Mouse (Mus musculus) liver, embryonic 11.5 days (tissue): Measurements from ENCODE around the gene Gapt. TPM values are rescaled to one million over a fixed set of nuclear protein-coding genes. Genes with fewer than 3 reads are reported as not detected.
"Not testable (repeated sequence)": the region's sequence is repeated elsewhere in the genome, so short reads cannot be mapped to it uniquely, and the experiment has no call there.

Experiments
- ATAC-seq: fragments of 200-750 bp; cut with Nextera tagmentation; replicated peaks from 2 replicates; pipeline ENCODE4 v1.8.0; 2017; ENCODE audit warnings: moderate number of reproducible peaks, mild to moderate bottlenecking, moderate TSS enrichment, moderate library complexity; ENCODE audit not compliant: low FRiP score
- DNase-seq: peaks from one replicate; pipeline ENCODE4 v3.0.0-alpha.2; 2017; ENCODE audit warnings: low spot score
- H3K27ac ChIP-seq: fragments of 300-500 bp; sonication (generic); 2 replicates; pipeline ENCODE4 v1.5.1; 2014; ENCODE audit warnings: mild to moderate bottlenecking, low read depth, low read length, control low read depth
- H3K27me3 ChIP-seq: fragments of 300-500 bp; sonication (generic); replicated peaks from 2 replicates; pipeline ENCODE4 v1.6.1; 2014; ENCODE audit warnings: low read length, mixed read lengths; ENCODE audit not compliant: control insufficient read depth, insufficient read depth
- H3K36me3 ChIP-seq: fragments of 300-500 bp; sonication (generic); 2 replicates; pipeline ENCODE4 v1.6.1; 2014; ENCODE audit warnings: mild to moderate bottlenecking, low read length, moderate library complexity, mixed read lengths; ENCODE audit not compliant: control insufficient read depth, insufficient read depth
- H3K4me1 ChIP-seq: fragments of 300-500 bp; sonication (generic); replicated peaks from 2 replicates; pipeline ENCODE4 v1.6.1; 2014; ENCODE audit warnings: low read length, mixed read lengths; ENCODE audit not compliant: control insufficient read depth, insufficient read depth
- H3K4me2 ChIP-seq: fragments of 300-500 bp; sonication (generic); 2 replicates; pipeline ENCODE4 v1.6.1; 2014; ENCODE audit warnings: mild to moderate bottlenecking, control low read depth, moderate library complexity
- H3K4me3 ChIP-seq: fragments of 300-500 bp; sonication (generic); 2 replicates; pipeline ENCODE4 v1.5.1; 2014; ENCODE audit warnings: low read depth, low read length, control low read depth
- H3K9ac ChIP-seq: fragments of 300-500 bp; sonication (generic); 2 replicates; pipeline ENCODE4 v1.6.1; 2014; ENCODE audit warnings: low read depth, low read length, control low read depth
- H3K9me3 ChIP-seq: fragments of 300-500 bp; sonication (generic); 2 replicates; pipeline ENCODE4 v1.6.1; 2016; ENCODE audit warnings: low read length, inconsistent platforms, mixed read lengths; ENCODE audit not compliant: control insufficient read depth
- WGBS: fragments of 180-500 bp; shearing (Covaris S2); extraction: QIAGEN DNeasy Blood & Tissue Kit; methylation state at CpG from one replicate; pipeline ENCODE4 v1.1.7; 2014; 5-methylcytosine and 5-hydroxymethylcytosine counted together
- polyA plus RNA-seq: library from polyadenylated mRNA; unstranded; fragments of >200 nt; fragmentation: Nextera tagmentation; extraction: Ambion mirVana; gene quantifications from 2 replicates; pipeline ENCODE4 v1.2.1, GENCODE M21; 2014

Gapt gene
- 1.8 and 2.0 TPM in 2 replicates for polyA plus RNA-seq

DNA sequence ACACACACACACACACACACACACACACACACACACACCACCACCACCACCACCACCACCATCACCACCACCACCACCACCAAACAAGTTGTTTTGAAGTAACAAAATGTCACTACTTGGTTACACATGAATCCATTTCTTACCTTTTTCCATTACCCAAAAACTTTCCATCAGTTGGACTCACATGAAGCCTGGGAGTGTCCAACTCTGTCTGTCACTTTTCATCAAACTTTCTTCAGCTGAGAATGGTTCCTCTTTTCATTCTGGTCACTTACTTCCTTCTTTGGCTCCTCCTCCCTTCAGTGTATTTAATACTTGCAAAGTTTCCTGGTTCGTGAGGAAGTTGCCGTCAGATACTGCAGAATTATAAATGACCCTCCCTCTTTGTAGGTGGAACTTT is at the start of gene Gapt:
TSS of gene Gapt (minus strand) at position 259 of the 400 bp plus-strand sequence.
- H3K4me1 ChIP-seq, result no peaks in the 10 kb centered on the region
- H3K36me3 ChIP-seq, result no peaks in the 10 kb centered on the region
- H3K9ac ChIP-seq, result no peak within 1 kb of the TSS
- WGBS, result 52% methylated on average over 2 of the region's 2 CpGs
- H3K4me3 ChIP-seq, result no peak within 1 kb of the TSS
- H3K4me2 ChIP-seq, result no peak within 1 kb of the TSS
- H3K27me3 ChIP-seq, result no peaks in the 10 kb centered on the region
- H3K27ac ChIP-seq, result no peak within 1 kb of the TSS
- no peak for DNase-seq
- ATAC-seq, result no peak
- H3K9me3 ChIP-seq, result no peaks in the 10 kb centered on the region

DNA sequence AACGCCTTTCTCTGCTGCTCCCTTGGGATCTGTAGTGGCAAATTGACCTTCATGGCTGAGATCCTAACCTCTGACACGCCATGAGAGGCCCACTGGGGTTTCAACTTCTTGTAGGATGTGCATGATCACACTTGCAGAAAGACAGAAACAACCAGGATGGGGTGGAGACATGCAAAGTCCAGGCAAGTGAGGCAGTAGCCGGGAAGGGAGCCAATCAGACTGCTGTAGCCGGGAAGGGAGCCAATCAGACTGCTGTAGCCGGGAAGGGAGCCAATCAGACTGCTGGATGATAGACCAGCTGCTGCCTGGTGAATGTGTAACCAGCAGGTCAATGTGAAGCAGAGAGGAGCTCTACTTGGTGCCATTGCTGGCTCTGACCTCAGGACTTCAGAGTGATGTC is 49.2 kb upstream of the Gapt start:
- no peak for DNase-seq
- WGBS, result 76% methylated on average over 5 of the region's 5 CpGs
- no peak overlapping the region for H3K9ac ChIP-seq
- ATAC-seq, result peak; percentile 23; the same call in 1 of the 2 replicates
- H3K4me2 ChIP-seq, result no peak overlapping the region
- no peaks in the 10 kb centered on the region for H3K4me1 ChIP-seq
- no peak overlapping the region for H3K4me3 ChIP-seq
- no peaks in the 10 kb centered on the region for H3K9me3 ChIP-seq
- no peaks in the 10 kb centered on the region for H3K36me3 ChIP-seq
- no peak overlapping the region for H3K27ac ChIP-seq
- H3K27me3 ChIP-seq, result no peaks in the 10 kb centered on the region

DNA sequence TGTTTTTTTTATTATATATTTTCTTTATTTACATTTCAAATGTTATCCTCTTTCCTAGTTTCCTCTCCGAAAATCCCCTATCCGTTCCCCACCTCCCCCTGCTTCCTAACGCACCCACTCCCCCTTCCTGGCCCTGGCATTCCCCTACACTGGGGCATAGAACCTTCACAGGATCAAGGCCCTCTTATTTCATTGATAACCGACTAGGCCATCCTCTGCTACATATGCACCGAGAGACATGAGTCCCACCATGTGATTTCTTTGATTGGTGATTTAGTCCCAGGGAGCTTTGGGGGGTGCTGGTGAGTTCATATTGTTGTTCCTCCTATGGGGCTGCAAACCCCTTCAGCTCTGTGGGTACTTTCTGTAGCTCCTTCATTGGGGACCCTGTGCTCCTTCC is 47.7 kb upstream of the Gapt start:
- H3K9me3 ChIP-seq, H3K4me2 ChIP-seq, H3K4me3 ChIP-seq, ATAC-seq, H3K9ac ChIP-seq, H3K36me3 ChIP-seq, H3K4me1 ChIP-seq, H3K27me3 ChIP-seq, DNase-seq, H3K27ac ChIP-seq: not testable (repeated sequence)
- WGBS, result 81% methylated on average over 5 of the region's 5 CpGs

DNA sequence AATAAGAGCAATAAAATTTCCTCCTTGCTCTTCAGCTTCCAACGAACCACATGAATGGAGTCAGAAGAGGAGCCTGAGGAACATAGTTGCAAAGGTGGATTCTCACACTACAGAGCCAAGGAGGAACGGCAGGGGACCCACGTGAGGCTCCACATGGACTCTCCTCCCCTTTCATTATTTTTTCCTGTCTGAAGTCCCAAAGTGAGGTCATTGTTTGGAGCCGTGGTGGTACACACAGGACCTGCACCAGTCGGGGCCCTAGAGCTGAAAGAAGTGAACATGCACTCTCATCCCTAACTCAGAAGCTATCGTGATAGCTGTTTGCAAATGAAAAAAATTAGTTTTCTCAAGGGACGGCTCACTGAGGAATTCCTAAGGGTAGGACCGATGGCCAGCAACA is 47.1 kb upstream of the Gapt start:
- H3K4me3 ChIP-seq, result no peak overlapping the region
- H3K36me3 ChIP-seq, result peaks cover 10% of the 10 kb centered on the region; the same call in 1 of the 2 replicates
- ATAC-seq, result no peak
- no peaks in the 10 kb centered on the region for H3K4me1 ChIP-seq
- 79% methylated on average over 8 of the region's 8 CpGs for WGBS
- no peak overlapping the region for H3K27ac ChIP-seq
- H3K27me3 ChIP-seq, result no peaks in the 10 kb centered on the region
- no peaks in the 10 kb centered on the region for H3K9me3 ChIP-seq
- no peak for DNase-seq
- H3K9ac ChIP-seq, result no peak overlapping the region
- no peak overlapping the region for H3K4me2 ChIP-seq

DNA sequence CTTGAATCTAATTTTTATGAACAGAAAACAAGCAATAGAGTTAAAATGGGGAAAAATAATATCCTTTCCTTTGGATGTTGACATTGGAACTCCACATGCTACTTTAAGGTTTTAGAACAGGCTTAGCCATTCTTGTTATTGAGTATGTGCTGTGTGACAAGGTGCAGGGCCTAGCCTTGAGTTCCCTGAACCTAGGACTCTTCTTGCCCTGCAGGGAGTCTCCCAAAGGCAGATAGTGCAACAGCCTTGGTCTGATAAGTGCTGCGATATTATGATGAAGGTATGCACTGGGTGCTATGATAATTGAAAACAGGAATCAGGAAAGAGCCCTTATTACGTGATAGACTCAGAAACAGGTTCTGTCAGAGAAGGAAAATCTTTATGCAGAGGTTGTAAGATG is 44.9 kb upstream of the Gapt start:
- Histone ChIP-seq H3K4me2 (no peak overlapping the region), H3K27me3 (no peaks in the 10 kb centered on the region), H3K27ac (no peak overlapping the region), H3K4me3 (no peak overlapping the region), H3K36me3 (peaks cover 17% of the 10 kb centered on the region; the same call in 1 of the 2 replicates), H3K9me3 (no peaks in the 10 kb centered on the region), H3K9ac (no peak overlapping the region), H3K4me1 (no peaks in the 10 kb centered on the region; the same call in 1 of the 2 replicates)
- no peak for ATAC-seq
- DNase-seq, result no peak
- 78% methylated on average over 2 of the region's 2 CpGs for WGBS

DNA sequence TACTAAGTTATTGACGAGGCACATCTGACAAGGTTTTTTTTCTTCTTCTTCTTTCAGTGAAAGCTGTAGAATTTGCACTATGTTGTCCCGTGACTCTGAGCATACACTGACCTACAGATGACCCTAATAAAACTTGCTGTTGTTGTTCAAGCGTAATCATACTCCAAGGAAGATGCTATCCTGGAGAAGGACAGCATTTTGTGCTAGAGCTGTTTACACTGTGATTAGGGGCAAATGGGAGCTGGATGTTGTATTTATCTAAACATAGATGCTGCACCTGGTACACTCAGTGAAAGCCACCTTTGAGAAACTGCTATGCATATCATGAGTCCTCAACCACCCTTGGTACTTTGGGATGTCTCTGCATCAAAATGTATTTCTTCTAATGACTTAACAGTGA is 44.4 kb upstream of the Gapt start:
- Histone ChIP-seq H3K4me1 (no peaks in the 10 kb centered on the region; the same call in 1 of the 2 replicates), H3K9me3 (no peaks in the 10 kb centered on the region), H3K27me3 (no peaks in the 10 kb centered on the region), H3K9ac (no peak overlapping the region), H3K36me3 (peaks cover 17% of the 10 kb centered on the region; the same call in 1 of the 2 replicates), H3K4me2 (no peak overlapping the region), H3K4me3 (no peak overlapping the region), H3K27ac (no peak overlapping the region)
- DNase-seq (no peak), ATAC-seq (no peak)
- WGBS, result 66% methylated on average over 3 of the region's 3 CpGs

DNA sequence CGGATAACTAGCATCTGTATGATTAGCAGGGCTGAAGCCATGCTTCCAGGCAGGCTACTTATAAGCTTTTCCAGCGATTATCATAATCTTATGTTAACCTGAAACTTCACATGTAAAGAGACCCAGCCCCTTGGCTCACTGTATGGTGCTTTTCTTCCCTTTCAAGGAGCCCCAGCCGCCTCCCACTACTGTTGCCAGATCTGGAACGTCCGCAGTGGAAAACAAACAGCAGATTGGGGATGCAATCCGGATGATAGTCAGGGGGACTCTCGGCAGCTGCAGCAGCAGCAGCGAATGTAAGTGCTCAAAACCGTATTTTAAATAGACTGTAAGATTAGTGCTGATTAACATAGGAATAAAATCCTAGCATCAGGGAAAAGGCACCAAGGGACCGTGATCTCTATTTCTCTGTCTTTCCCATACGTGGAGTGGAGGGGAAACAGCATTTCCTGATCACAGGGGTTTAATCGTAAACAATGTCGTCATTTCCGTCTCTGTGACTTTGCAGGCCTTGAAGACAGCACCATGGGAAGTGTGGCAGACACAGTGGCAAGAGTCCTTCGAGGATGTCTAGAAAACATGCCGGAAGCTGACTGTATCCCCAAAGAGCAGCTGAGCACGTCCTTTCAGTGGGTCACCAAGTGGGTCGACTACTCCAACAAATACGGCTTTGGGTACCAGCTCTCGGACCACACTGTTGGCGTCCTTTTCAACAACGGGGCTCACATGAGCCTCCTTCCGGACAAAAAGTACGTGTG is 41.7 kb upstream of the Gapt start:
- Histone ChIP-seq H3K9ac (no peak overlapping the region), H3K4me1 (no peaks in the 10 kb centered on the region; the same call in 1 of the 2 replicates), H3K9me3 (no peaks in the 10 kb centered on the region), H3K27ac (no peak overlapping the region), H3K27me3 (peaks cover 10% of the 10 kb centered on the region), H3K4me3 (peak overlapping the region; percentile 10; the same call in 1 of the 2 replicates), H3K4me2 (peak overlapping the region; percentile 20; the same call in 1 of the 2 replicates), H3K36me3 (peaks cover 17% of the 10 kb centered on the region; the same call in 1 of the 2 replicates)
- WGBS, result 71% methylated on average over 24 of the region's 24 CpGs
- ATAC-seq (no peak), DNase-seq (no peak)

DNA sequence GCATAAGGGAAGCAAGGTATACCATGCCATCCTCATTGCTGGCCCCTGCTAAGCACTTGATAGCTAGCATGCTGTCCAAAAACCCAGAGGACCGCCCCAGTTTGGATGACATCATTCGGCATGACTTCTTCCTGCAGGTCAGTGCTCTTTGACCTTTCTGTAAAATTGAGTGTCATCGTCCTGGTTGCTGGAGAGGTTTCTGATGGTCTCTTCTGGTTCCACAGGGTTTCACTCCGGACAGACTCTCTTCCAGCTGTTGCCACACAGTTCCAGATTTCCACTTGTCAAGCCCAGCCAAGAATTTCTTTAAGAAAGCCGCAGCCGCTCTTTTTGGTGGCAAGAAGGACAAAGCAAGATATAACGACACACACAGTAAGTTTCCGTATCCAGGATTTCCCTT is 40.8 kb upstream of the Gapt start:
- H3K9ac ChIP-seq, result no peak overlapping the region
- H3K4me3 ChIP-seq, result no peak overlapping the region; the same call in 1 of the 2 replicates
- no peaks in the 10 kb centered on the region for H3K9me3 ChIP-seq
- no peaks in the 10 kb centered on the region; the same call in 1 of the 2 replicates for H3K4me1 ChIP-seq
- ATAC-seq (no peak), DNase-seq (no peak)
- H3K27ac ChIP-seq, result no peak overlapping the region
- H3K27me3 ChIP-seq, result peaks cover 10% of the 10 kb centered on the region
- H3K4me2 ChIP-seq, result peak overlapping the region; percentile 3; the same call in 1 of the 2 replicates
- H3K36me3 ChIP-seq, result peaks cover 17% of the 10 kb centered on the region; the same call in 1 of the 2 replicates
- WGBS, result 84% methylated on average over 8 of the region's 8 CpGs
